Mouse (Mus musculus) MEL (cell line): Measurements from ENCODE around the gene Tdrkh. TPM values are rescaled to one million over a fixed set of nuclear protein-coding genes. Genes with fewer than 3 reads are reported as not detected.

ENCODE experiments used
- DNase-seq: peaks from one replicate; pipeline ENCODE4 v3.0.0; 2011; ENCODE audit warnings: low read depth, low spot score
- H3K27ac ChIP-seq: 2 replicates; pipeline ENCODE4 v1.5.1; 2012; ENCODE audit warnings: low read depth, mild to moderate bottlenecking, control low read depth, low read length, moderate library complexity; ENCODE audit not compliant: control insufficient read depth
- H3K27me3 ChIP-seq, 2 experiments: fragments of 150-350 bp in 1 of 2; sonication (generic) in 1 of 2; 2 replicates each; pipeline ENCODE4 v1.6.1; 2012; ENCODE audit warnings: low read length in 2 of 2, mild to moderate bottlenecking in 2 of 2, improper control_type of control experiment in 1 of 2, moderate library complexity in 1 of 2; ENCODE audit not compliant: insufficient read depth in 2 of 2, control insufficient read depth in 1 of 2
- H3K36me3 ChIP-seq, 2 experiments: 2 replicates each; pipeline ENCODE4 v1.6.1; 2012 to 2014; ENCODE audit warnings: low read length in 2 of 2, improper control_type of control experiment in 1 of 2, inconsistent platforms in 1 of 2, mild to moderate bottlenecking in 1 of 2; ENCODE audit not compliant: insufficient read depth in 2 of 2, control insufficient read depth in 1 of 2
- H3K4me1 ChIP-seq, 2 experiments: fragments of 150-350 bp in 1 of 2; sonication (generic) in 1 of 2; 2 replicates each; pipeline ENCODE4 v1.6.1; 2012; ENCODE audit warnings: low read length in 2 of 2, improper control_type of control experiment in 1 of 2, mild to moderate bottlenecking in 1 of 2; ENCODE audit not compliant: insufficient read depth in 2 of 2, control insufficient read depth in 1 of 2
- H3K4me3 ChIP-seq, 2 experiments: fragments of 150-350 bp in 1 of 2; sonication (generic) in 1 of 2; 2 replicates each; pipeline ENCODE4 v1.5.1; 2012; ENCODE audit warnings: low read depth in 2 of 2, low read length in 2 of 2, mild to moderate bottlenecking in 2 of 2, moderate library complexity in 2 of 2, control low read depth in 1 of 2, improper control_type of control experiment in 1 of 2; ENCODE audit not compliant: control insufficient read depth in 1 of 2, insufficient read depth in 1 of 2
- H3K79me2 ChIP-seq: 2 replicates; pipeline ENCODE4 v1.6.1; 2012; ENCODE audit warnings: mild to moderate bottlenecking, low read length, moderate library complexity; ENCODE audit not compliant: control insufficient read depth, poor library complexity, insufficient read depth
- H3K9ac ChIP-seq: 2 replicates; pipeline ENCODE4 v1.6.1; 2012; ENCODE audit warnings: low read depth, mild to moderate bottlenecking, control low read depth, low read length, moderate library complexity; ENCODE audit not compliant: control insufficient read depth, poor library complexity, severe bottlenecking
- H3K9me3 ChIP-seq: fragments of 150-350 bp; sonication (generic); replicated peaks from 2 replicates; pipeline ENCODE4 v1.6.1; 2012; ENCODE audit warnings: mild to moderate bottlenecking, low read length, improper control_type of control experiment, moderate library complexity; ENCODE audit not compliant: insufficient read depth
- BHLHE40 ChIP-seq: IDR thresholded peaks from 2 replicates; pipeline ENCODE4 v1.6.1; 2012; ENCODE audit warnings: low read depth, mild to moderate bottlenecking, inconsistent platforms, low read length, improper control_type of control experiment, borderline replicate concordance
- E2F4 ChIP-seq: IDR thresholded peaks from 2 replicates; pipeline ENCODE4 v1.6.1; 2011; ENCODE audit warnings: low read depth, low read length, improper control_type of control experiment, borderline replicate concordance
- ELF1 ChIP-seq: IDR thresholded peaks from 2 replicates; pipeline ENCODE4 v1.6.1; 2014; ENCODE audit warnings: low read depth, mild to moderate bottlenecking, inconsistent platforms, low read length, improper control_type of control experiment, moderate library complexity
- EP300 ChIP-seq, 2 experiments: IDR thresholded peaks; 2 replicates each; pipeline ENCODE4 v1.6.1; 2011; ENCODE audit warnings: improper control_type of control experiment in 2 of 2, low read length in 2 of 2, low read depth in 1 of 2, mild to moderate bottlenecking in 1 of 2
- ETS1 ChIP-seq: IDR thresholded peaks from 2 replicates; pipeline ENCODE4 v1.6.1; 2012; ENCODE audit warnings: low read depth, mild to moderate bottlenecking, inconsistent platforms, low read length, improper control_type of control experiment, moderate library complexity
- GATA1 ChIP-seq: IDR thresholded peaks from 2 replicates; pipeline ENCODE4 v1.6.1; 2011; ENCODE audit warnings: low read depth, low read length, improper control_type of control experiment
- SIN3A ChIP-seq: IDR thresholded peaks from 2 replicates; pipeline ENCODE4 v1.6.1; 2012; ENCODE audit warnings: low read length, improper control_type of control experiment, inconsistent platforms
- UBTF ChIP-seq: IDR thresholded peaks from 2 replicates; pipeline ENCODE4 v1.6.1; 2012; ENCODE audit warnings: low read depth, mild to moderate bottlenecking, inconsistent platforms, low read length, improper control_type of control experiment, moderate library complexity, borderline replicate concordance; ENCODE audit not compliant: insufficient read depth
- USF2 ChIP-seq, 2 experiments: IDR thresholded peaks; 2 replicates each; pipeline ENCODE4 v1.6.1; 2011 to 2012; ENCODE audit warnings: improper control_type of control experiment in 2 of 2, low read length in 2 of 2, borderline replicate concordance in 1 of 2, inconsistent platforms in 1 of 2, low read depth in 1 of 2, mild to moderate bottlenecking in 1 of 2; ENCODE audit not compliant: insufficient read depth in 1 of 2
- polyA plus RNA-seq, 2 experiments: library from polyadenylated mRNA; stranded (reverse) in 1 of 2; unstranded in 1 of 2; fragments of >175 nt in 1 of 2; fragments of >200 nt in 1 of 2; gene quantifications; 2 replicates each; pipeline versions ENCODE4 v1.2.1 to v1.2.4; 2012; ENCODE audit warnings: low replicate concordance in 2 of 2, low read depth in 1 of 2; ENCODE audit not compliant: insufficient read length in 2 of 2, insufficient read depth in 1 of 2, missing spikeins in 1 of 2
- total RNA-seq: library from RNA; depleted of rRNA; stranded (reverse); fragments of 300-350 nt; gene quantifications from 2 replicates; pipeline ENCODE4 v1.2.3, GENCODE M21; 2012

Gene Tdrkh
- total and polyA plus RNA-seq, 3 experiments, result not detected

- no peak for TF ChIP-seq BHLHE40
- no peak for TF ChIP-seq USF2 (IDR thresholded peaks at IDR 0.05; ENCODE audit: borderline replicate concordance in 1 of 2, insufficient read depth in 1 of 2, low read depth in 1 of 2, low read length in 2 of 2)
Measured at GRCm38 (mm10) chr3:94473567-94474232, 60.6 kb downstream of the Tdrkh start (continued).

- peak; percentile 50 for DNase-seq
- no peaks in the 10 kb centered on the region for H3K79me2 ChIP-seq
- H3K27ac ChIP-seq, result no peak overlapping the region
- H3K9ac ChIP-seq, result no peak overlapping the region
- peaks cover 0 to 19% of the 10 kb centered on the region in 2 experiments; a peak in 2 of 4 replicates for H3K36me3 ChIP-seq
- H3K27me3 ChIP-seq, result no peaks in the 10 kb centered on the region
- no peak for TF ChIP-seq E2F4
- TF ChIP-seq ELF1, result peak; percentile 41; the same call in 1 of the 2 replicates
- peak in 1 of 2 experiments; percentile 14; a peak in 1 of 4 replicates for TF ChIP-seq EP300 (IDR thresholded peaks at IDR 0.05; ENCODE audit: low read depth in 1 of 2, low read length in 2 of 2)
- TF ChIP-seq ETS1, result 0 out of 2 replicates have a peak, but pooled peaks have one; percentile 24
- TF ChIP-seq GATA1, result peak; percentile 33; the same call in 1 of the 2 replicates
- H3K9me3 ChIP-seq, result no peaks in the 10 kb centered on the region
- no peak overlapping the region for H3K4me3 ChIP-seq
- H3K4me1 ChIP-seq, result peaks cover 3 to 31% of the 10 kb centered on the region in 2 experiments; a peak in 3 of 4 replicates
Measured at GRCm38 (mm10) chr3:94476301-94477035, 63.4 kb downstream of the Tdrkh start.

GRCm38 (mm10) chr3:94477444-94477843, 64.4 kb downstream of the Tdrkh start:
- no peak overlapping the region for H3K4me3 ChIP-seq
- DNase-seq, result no peak
- H3K79me2 ChIP-seq, result no peaks in the 10 kb centered on the region
- peaks cover 0 to 23% of the 10 kb centered on the region in 2 experiments; a peak in 2 of 4 replicates for H3K36me3 ChIP-seq
- peaks cover 6 to 39% of the 10 kb centered on the region in 2 experiments; a peak in 3 of 4 replicates for H3K4me1 ChIP-seq
- H3K27me3 ChIP-seq, result no peaks in the 10 kb centered on the region
- no peak overlapping the region for H3K27ac ChIP-seq
- H3K9me3 ChIP-seq, result no peaks in the 10 kb centered on the region
- H3K9ac ChIP-seq, result no peak overlapping the region
- TF ChIP-seq GATA1 (no peak), SIN3A (no peak), E2F4 (no peak), UBTF (no peak)
